ENCODE assay signal across 8 mouse cellular contexts in genomic region chr6:31883726-31884125, GRCm38 (mm10).
DNase-seq lines count a peak whose midpoint lies in the region; ATAC-seq and TF ChIP-seq lines count a peak whose summit lies in the region.

No protein-coding gene starts in this region.

- no peaks in the 10 kb centered on the region for H3K4me1 ChIP-seq in intestine, embryonic 14.5 days (replicated peaks; ENCODE audit: control insufficient read depth, insufficient read depth, low read length)
- H3K4me1 ChIP-seq in intestine, postnatal 0 days (replicated peaks; ENCODE audit: control insufficient read depth, insufficient read depth, low read length): no peaks in the 10 kb centered on the region
- H3K4me1 ChIP-seq in MEL (ENCODE audit: control insufficient read depth in 1 of 2, insufficient read depth in 2 of 2, low read length in 2 of 2): no peaks in the 10 kb centered on the region
- no peaks in the 10 kb centered on the region for H3K4me1 ChIP-seq in liver, embryonic 11.5 days (replicated peaks; ENCODE audit: control insufficient read depth, insufficient read depth, low read length)

- no peak overlapping the region for H3K9ac ChIP-seq in intestine, embryonic 14.5 days (ENCODE audit: low read length)
- no peak overlapping the region for H3K9ac ChIP-seq in intestine, postnatal 0 days (ENCODE audit: low read depth, low read length)
- H3K9ac ChIP-seq in MEL (ENCODE audit: control insufficient read depth, low read depth, low read length, poor library complexity, severe bottlenecking): no peak overlapping the region
- H3K9ac ChIP-seq in liver, embryonic 11.5 days (ENCODE audit: low read depth, low read length): no peak overlapping the region

- TF ChIP-seq RAD21 in MEL (IDR thresholded peaks at IDR 0.05; ENCODE audit: low read depth, low read length): no peak

- H3K4me3 ChIP-seq in intestine, embryonic 14.5 days (ENCODE audit: low read depth, low read length): no peak overlapping the region
- H3K4me3 ChIP-seq in intestine, postnatal 0 days (ENCODE audit: low read depth, low read length): no peak overlapping the region
- no peak overlapping the region for H3K4me3 ChIP-seq in MEL (ENCODE audit: control insufficient read depth in 1 of 2, insufficient read depth in 1 of 2, low read depth in 2 of 2, low read length in 2 of 2)
- H3K4me3 ChIP-seq in liver, embryonic 11.5 days (ENCODE audit: low read depth, low read length): no peak overlapping the region

- TF ChIP-seq EP300 in MEL (IDR thresholded peaks at IDR 0.05; ENCODE audit: low read depth in 1 of 2, low read length in 2 of 2): no peak

- H3K27ac ChIP-seq in intestine, embryonic 14.5 days (ENCODE audit: low read depth): no peak overlapping the region
- H3K27ac ChIP-seq in intestine, postnatal 0 days (ENCODE audit: low read depth, low read length): no peak overlapping the region
- H3K27ac ChIP-seq in MEL (ENCODE audit: control insufficient read depth, low read depth, low read length): no peak overlapping the region
- H3K27ac ChIP-seq in liver, embryonic 11.5 days (ENCODE audit: low read depth, low read length): no peak overlapping the region

- H3K36me3 ChIP-seq in intestine, embryonic 14.5 days (ENCODE audit: control insufficient read depth, insufficient read depth, low read length): no peaks in the 10 kb centered on the region
- H3K36me3 ChIP-seq in intestine, postnatal 0 days (ENCODE audit: control insufficient read depth, insufficient read depth): no peaks in the 10 kb centered on the region
- H3K36me3 ChIP-seq in MEL (ENCODE audit: control insufficient read depth in 1 of 2, insufficient read depth in 2 of 2, low read length in 2 of 2): no peaks in the 10 kb centered on the region
- no peaks in the 10 kb centered on the region for H3K36me3 ChIP-seq in liver, embryonic 11.5 days (ENCODE audit: control insufficient read depth, insufficient read depth, low read length)

- 1% methylated on average over 2 of the region's 2 CpGs for WGBS in intestine, embryonic 14.5 days
- WGBS in intestine, postnatal 0 days: 10% methylated on average over 2 of the region's 2 CpGs
- WGBS in liver, embryonic 11.5 days: 5% methylated on average over 2 of the region's 2 CpGs

- DNase-seq in intestine, embryonic 14.5 days (ENCODE audit: low spot score): peak; percentile 81
- DNase-seq in MEL (ENCODE audit: low read depth, low spot score): peak; percentile 71
- peak; percentile 14 for DNase-seq in c-Kit-positive CD71-positive TER-119-positive erythroid progenitor cells, embryonic 14.5 days (ENCODE audit: low spot score)
- DNase-seq in liver, embryonic 11.5 days (ENCODE audit: low spot score): peak; percentile 36
- DNase-seq in gastrocnemius, postnatal 25 days: no peak
- no peak for DNase-seq in layer of hippocampus, postnatal 14 days (ENCODE audit: low spot score in 2 of 2)
- no peak for DNase-seq in spleen, adult 12 weeks (ENCODE audit: low spot score)

- no peaks in the 10 kb centered on the region for H3K79me2 ChIP-seq in MEL (ENCODE audit: control insufficient read depth, insufficient read depth, low read length, poor library complexity)

- TF ChIP-seq POLR2A in MEL (IDR thresholded peaks at IDR 0.05; ENCODE audit: control insufficient read depth in 1 of 2, insufficient read depth in 1 of 2, low read depth in 1 of 2, low read length in 2 of 2, poor library complexity in 1 of 2): no peak

- no peak for TF ChIP-seq CTCF in intestine, postnatal 0 days (IDR thresholded peaks at IDR 0.05; ENCODE audit: low read depth)
- TF ChIP-seq CTCF in MEL (IDR thresholded peaks at IDR 0.05 in 2 of 3, conservative IDR thresholded peaks at IDR 0.05 in 1 of 3; ENCODE audit: control insufficient read depth in 1 of 3, insufficient read depth in 1 of 3, low read depth in 2 of 3, low read length in 3 of 3, poor library complexity in 1 of 3, severe bottlenecking in 1 of 3): no peak

- ATAC-seq in intestine, embryonic 14.5 days (replicated peaks; ENCODE audit: low FRiP score, low TSS enrichment, low read depth): no peak
- ATAC-seq in intestine, postnatal 0 days: no peak
- ATAC-seq in liver, embryonic 11.5 days (replicated peaks; ENCODE audit: low FRiP score): no peak

- H3K4me2 ChIP-seq in intestine, embryonic 14.5 days (ENCODE audit: low read length): no peak overlapping the region
- H3K4me2 ChIP-seq in intestine, postnatal 0 days (replicated peaks; ENCODE audit: low read depth): no peak overlapping the region
- no peak overlapping the region for H3K4me2 ChIP-seq in liver, embryonic 11.5 days

- no peaks in the 10 kb centered on the region for H3K9me3 ChIP-seq in intestine, embryonic 14.5 days (ENCODE audit: control insufficient read depth, low read length)
- no peaks in the 10 kb centered on the region for H3K9me3 ChIP-seq in intestine, postnatal 0 days (ENCODE audit: control insufficient read depth)
- H3K9me3 ChIP-seq in MEL (replicated peaks; ENCODE audit: insufficient read depth, low read length): no peaks in the 10 kb centered on the region
- H3K9me3 ChIP-seq in liver, embryonic 11.5 days (ENCODE audit: control insufficient read depth, low read length): no peaks in the 10 kb centered on the region

- H3K27me3 ChIP-seq in intestine, embryonic 14.5 days (replicated peaks; ENCODE audit: control insufficient read depth, insufficient read depth, low read length): no peaks in the 10 kb centered on the region
- no peaks in the 10 kb centered on the region for H3K27me3 ChIP-seq in intestine, postnatal 0 days (replicated peaks; ENCODE audit: control insufficient read depth, insufficient read depth, low read length)
- H3K27me3 ChIP-seq in MEL (ENCODE audit: control insufficient read depth in 1 of 2, insufficient read depth in 2 of 2, low read length in 2 of 2): no peaks in the 10 kb centered on the region
- H3K27me3 ChIP-seq in liver, embryonic 11.5 days (replicated peaks; ENCODE audit: control insufficient read depth, insufficient read depth, low read length): no peaks in the 10 kb centered on the region

TF ChIP-seq in MEL, 35 proteins besides CTCF, POLR2A, EP300 and RAD21:
- TF ChIP-seq TAL1 (IDR thresholded peaks at IDR 0.05; ENCODE audit: low read length): no peak
- no peak for TF ChIP-seq POLR2AphosphoS2 (IDR thresholded peaks at IDR 0.05; ENCODE audit: low read length)
- TF ChIP-seq HCFC1 (IDR thresholded peaks at IDR 0.05; ENCODE audit: low read depth, low read length): no peak
- TF ChIP-seq MEF2A (IDR thresholded peaks at IDR 0.05; ENCODE audit: extremely low read depth, insufficient replicate concordance, low read depth, low read length, poor library complexity, severe bottlenecking): no peak
- TF ChIP-seq MYB (IDR thresholded peaks at IDR 0.05; ENCODE audit: low read depth, low read length): no peak

Comparison
In these comparisons a context has a peak if more than half of its experiments do, and no peak if none do; other contexts are left out.
1. DNase-seq: peak in intestine, embryonic 14.5 days (single experiment), MEL (single experiment), c-Kit-positive CD71-positive TER-119-positive erythroid progenitor cells, embryonic 14.5 days (single experiment) and liver, embryonic 11.5 days (single experiment); none in gastrocnemius, postnatal 25 days (single experiment), layer of hippocampus, postnatal 14 days (0 of 2) and spleen, adult 12 weeks (single experiment).